Mouse (Mus musculus) kidney, embryonic 15.5 days (tissue): ENCODE data around the gene S100a3. TPM values are rescaled to one million over a fixed set of nuclear protein-coding genes. Genes with fewer than 3 reads are reported as not detected.

Source experiments
- ATAC-seq: fragments of 200-750 bp; cut with Nextera tagmentation; replicated peaks from 2 replicates; pipeline ENCODE4 v1.8.0; 2017; ENCODE audit warnings: moderate TSS enrichment; ENCODE audit not compliant: low FRiP score
- H3K27ac ChIP-seq: fragments of 300-500 bp; sonication (generic); 2 replicates; pipeline ENCODE4 v1.5.1; 2015; ENCODE audit warnings: mild to moderate bottlenecking, inconsistent platforms
- H3K27me3 ChIP-seq: fragments of 300-500 bp; sonication (generic); 2 replicates; pipeline ENCODE4 v1.6.1; 2015; ENCODE audit warnings: inconsistent platforms
- H3K36me3 ChIP-seq: fragments of 300-500 bp; sonication (generic); 2 replicates; pipeline ENCODE4 v1.6.1; 2015; ENCODE audit warnings: inconsistent platforms
- H3K4me1 ChIP-seq: fragments of 300-500 bp; sonication (generic); 2 replicates; pipeline ENCODE4 v1.6.1; 2015; ENCODE audit warnings: inconsistent platforms
- H3K4me2 ChIP-seq: fragments of 300-500 bp; sonication (generic); 2 replicates; pipeline ENCODE4 v1.6.1; 2015; ENCODE audit warnings: moderate library complexity, mild to moderate bottlenecking, inconsistent platforms
- H3K4me3 ChIP-seq: fragments of 300-500 bp; sonication (generic); replicated peaks from 2 replicates; pipeline ENCODE4 v1.5.1; 2015; ENCODE audit warnings: mild to moderate bottlenecking, inconsistent platforms
- H3K9ac ChIP-seq: fragments of 300-500 bp; sonication (generic); 2 replicates; pipeline ENCODE4 v1.6.1; 2015; ENCODE audit warnings: mild to moderate bottlenecking, inconsistent platforms
- H3K9me3 ChIP-seq: fragments of 300-500 bp; sonication (generic); replicated peaks from 2 replicates; pipeline ENCODE4 v1.6.1; 2016; ENCODE audit warnings: inconsistent platforms
- WGBS: fragments of 180-500 bp; shearing (Covaris S2); methylation state at CpG from one replicate; pipeline ENCODE4 v1.1.7; 2015; ENCODE audit warnings: mixed read lengths; 5-methylcytosine and 5-hydroxymethylcytosine counted together
- polyA plus RNA-seq: library from polyadenylated mRNA; unstranded; fragments of >200 nt; fragmentation: Nextera tagmentation; extraction: Ambion mirVana; gene quantifications from 2 replicates; pipeline ENCODE4 v1.2.1, GENCODE M21; 2015

S100a3 gene
- polyA plus RNA-seq, 1 experiment from 2014 or later: not detected

DNA sequence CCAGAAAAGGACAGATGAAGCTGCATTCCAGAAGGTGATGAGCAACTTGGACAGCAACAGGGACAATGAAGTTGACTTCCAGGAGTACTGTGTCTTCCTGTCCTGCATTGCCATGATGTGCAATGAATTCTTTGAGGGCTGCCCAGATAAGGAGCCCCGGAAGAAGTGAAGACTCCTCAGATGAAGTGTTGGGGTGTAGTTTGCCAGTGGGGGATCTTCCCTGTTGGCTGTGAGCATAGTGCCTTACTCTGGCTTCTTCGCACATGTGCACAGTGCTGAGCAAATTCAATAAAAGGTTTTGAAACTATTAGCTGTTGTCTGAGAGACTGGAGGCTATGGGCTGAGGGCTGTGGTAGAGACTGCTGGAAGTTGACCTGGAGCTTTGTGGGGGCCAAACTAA lies 45.4 kb downstream of the S100a3 start:
- 83% methylated on average over 2 of the region's 2 CpGs for WGBS
- H3K36me3 ChIP-seq: no peaks in the 10 kb centered on the region
- H3K4me3 ChIP-seq: no peak overlapping the region
- no peak overlapping the region for H3K9ac ChIP-seq
- H3K4me2 ChIP-seq: no peak overlapping the region
- H3K4me1 ChIP-seq: peaks cover 27% of the 10 kb centered on the region
- ATAC-seq: no peak
- peak overlapping the region; percentile 76 for H3K27ac ChIP-seq
- H3K9me3 ChIP-seq: no peaks in the 10 kb centered on the region
- H3K27me3 ChIP-seq: no peaks in the 10 kb centered on the region

DNA sequence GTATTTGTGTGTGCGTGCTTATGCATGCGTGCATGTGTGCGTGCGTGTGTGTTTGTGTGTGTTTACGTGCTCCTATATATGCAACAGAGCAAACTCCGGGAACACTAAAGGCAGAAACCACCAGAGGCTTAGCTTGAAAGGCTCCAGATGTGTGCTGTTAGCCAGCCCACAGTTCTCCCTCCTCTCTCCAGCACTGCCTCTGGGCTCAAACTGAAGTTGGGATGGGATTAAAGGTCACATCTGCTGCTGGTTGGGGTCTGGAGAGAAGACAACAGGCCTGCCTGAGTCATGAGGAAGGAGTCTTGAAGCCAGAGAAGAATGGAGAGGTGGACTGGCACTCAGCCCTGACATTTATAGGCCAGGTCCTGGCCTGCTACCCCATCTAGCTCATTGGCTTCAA lies 45.8 kb downstream of the S100a3 start:
- ATAC-seq: peak; percentile 44; the same call in 1 of the 2 replicates
- Histone ChIP-seq H3K4me2 (no peak overlapping the region), H3K4me1 (peaks cover 27% of the 10 kb centered on the region)

DNA sequence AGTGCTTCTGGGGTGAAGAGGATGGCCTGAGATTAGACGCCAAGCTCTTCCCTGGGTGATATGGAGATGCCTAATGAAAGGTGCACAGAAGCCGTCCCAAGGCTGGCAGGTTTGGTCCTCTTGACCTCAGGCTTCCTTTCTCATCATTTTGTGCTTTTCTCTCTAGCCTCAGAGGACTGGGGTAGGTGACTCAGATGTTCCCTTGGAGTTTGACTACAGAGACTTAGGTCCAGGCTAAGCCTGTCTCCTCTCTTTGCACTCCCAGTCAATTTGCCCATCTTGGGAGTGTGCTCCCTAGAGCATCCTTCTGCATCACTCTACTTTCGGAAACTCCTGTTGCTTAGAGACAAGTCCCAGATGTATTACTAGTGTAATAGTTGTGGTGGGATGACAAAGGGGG lies 47.0 kb downstream of the S100a3 start:
- H3K36me3 ChIP-seq: no peaks in the 10 kb centered on the region
- H3K27ac ChIP-seq: no peak overlapping the region
- WGBS: 78% methylated on average over 3 of the region's 3 CpGs
- no peak overlapping the region for H3K4me2 ChIP-seq
- H3K4me3 ChIP-seq: no peak overlapping the region
- no peak overlapping the region for H3K9ac ChIP-seq
- no peak for ATAC-seq
- no peaks in the 10 kb centered on the region for H3K27me3 ChIP-seq
- H3K4me1 ChIP-seq: peaks cover 35% of the 10 kb centered on the region
- H3K9me3 ChIP-seq: no peaks in the 10 kb centered on the region

More for the DNA sequence above, 45.8 kb downstream of the S100a3 start:
- Histone ChIP-seq H3K27ac (peak overlapping the region; percentile 76), H3K9me3 (no peaks in the 10 kb centered on the region), H3K4me3 (no peak overlapping the region), H3K27me3 (no peaks in the 10 kb centered on the region), H3K36me3 (no peaks in the 10 kb centered on the region), H3K9ac (no peak overlapping the region)
- 73% methylated on average over 6 of the region's 6 CpGs for WGBS

DNA sequence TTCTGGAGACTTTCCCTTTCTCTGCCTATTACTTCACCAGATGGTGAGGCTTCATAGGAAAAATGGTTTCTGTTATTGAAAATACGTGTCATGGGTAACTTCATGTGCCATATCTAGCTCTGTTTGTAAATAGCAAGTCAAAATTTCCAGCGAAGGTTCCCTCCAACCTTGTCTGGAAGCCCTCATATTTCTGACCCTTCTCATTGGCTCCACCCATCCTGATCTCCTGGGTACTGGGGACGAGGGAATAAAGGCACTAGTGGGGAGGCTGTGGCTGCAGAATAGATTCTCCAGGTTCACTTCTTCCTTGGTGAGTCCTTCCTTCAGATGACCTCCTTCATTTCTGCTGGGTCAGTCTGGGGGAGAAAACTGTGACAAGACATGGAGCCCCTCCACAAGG lies 47.8 kb downstream of the S100a3 start, which contains the start of gene S100a5:
S100a5 (plus strand) TSS at position 301 of the 400 bp plus-strand sequence.
- Histone ChIP-seq H3K27ac (no peak within 1 kb of the TSS), H3K27me3 (no peaks in the 10 kb centered on the region), H3K4me3 (no peak within 1 kb of the TSS), H3K9me3 (no peaks in the 10 kb centered on the region), H3K4me2 (no peak within 1 kb of the TSS), H3K4me1 (peaks cover 43% of the 10 kb centered on the region), H3K36me3 (no peaks in the 10 kb centered on the region), H3K9ac (no peak within 1 kb of the TSS)
- no peak for ATAC-seq
- WGBS: 68% methylated on average over 3 of the region's 3 CpGs

DNA sequence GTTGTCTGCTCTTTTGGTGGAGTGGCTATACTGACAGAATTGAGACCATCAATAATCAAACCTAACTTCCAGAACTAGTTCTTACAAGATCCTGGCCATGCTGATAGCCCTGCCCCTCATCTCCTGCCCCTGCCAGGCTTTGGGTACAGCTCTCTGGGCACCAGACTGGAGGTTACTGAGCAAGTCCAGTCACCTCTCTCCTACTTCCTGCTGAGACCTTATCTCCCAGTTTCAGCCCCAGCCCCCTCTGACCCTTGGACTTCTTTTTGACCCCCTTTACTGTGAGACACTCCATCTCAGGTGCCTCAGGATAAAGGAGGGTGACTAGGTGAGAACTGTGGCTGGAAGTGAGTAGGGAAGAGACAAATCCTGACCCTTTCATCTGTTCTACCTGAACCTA lies 48.7 kb downstream of the S100a3 start:
- no peak for ATAC-seq
- H3K27ac ChIP-seq: no peak overlapping the region

DNA sequence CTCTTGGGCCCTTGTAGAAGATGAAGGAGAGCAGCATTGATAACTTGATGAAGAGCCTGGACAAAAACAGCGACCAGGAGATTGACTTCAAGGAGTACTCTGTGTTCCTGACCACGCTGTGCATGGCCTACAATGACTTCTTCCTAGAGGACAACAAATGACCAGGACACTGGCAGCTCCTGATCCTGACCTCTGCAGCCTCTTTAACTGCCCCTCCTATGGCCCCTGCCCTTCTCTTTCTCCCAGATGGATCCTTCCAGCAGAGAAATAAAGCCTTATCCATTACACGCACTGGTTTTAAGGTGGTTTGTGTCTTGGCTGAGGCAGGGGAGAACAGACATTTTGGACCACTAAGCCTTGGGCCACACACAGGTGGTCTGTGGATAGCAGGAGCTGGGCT lies 51.1 kb downstream of the S100a3 start:
- Histone ChIP-seq H3K36me3 (no peaks in the 10 kb centered on the region), H3K27ac (no peak overlapping the region), H3K9ac (no peak overlapping the region), H3K9me3 (no peaks in the 10 kb centered on the region), H3K4me2 (no peak overlapping the region), H3K4me1 (peaks cover 40% of the 10 kb centered on the region), H3K27me3 (no peaks in the 10 kb centered on the region), H3K4me3 (no peak overlapping the region)
- 88% methylated on average over 3 of the region's 3 CpGs for WGBS
- no peak for ATAC-seq

More for the DNA sequence above, 48.7 kb downstream of the S100a3 start:
- Histone ChIP-seq H3K27me3 (no peaks in the 10 kb centered on the region), H3K9me3 (no peaks in the 10 kb centered on the region), H3K9ac (no peak overlapping the region), H3K4me2 (no peak overlapping the region), H3K4me3 (no peak overlapping the region), H3K4me1 (peaks cover 43% of the 10 kb centered on the region), H3K36me3 (no peaks in the 10 kb centered on the region)

DNA sequence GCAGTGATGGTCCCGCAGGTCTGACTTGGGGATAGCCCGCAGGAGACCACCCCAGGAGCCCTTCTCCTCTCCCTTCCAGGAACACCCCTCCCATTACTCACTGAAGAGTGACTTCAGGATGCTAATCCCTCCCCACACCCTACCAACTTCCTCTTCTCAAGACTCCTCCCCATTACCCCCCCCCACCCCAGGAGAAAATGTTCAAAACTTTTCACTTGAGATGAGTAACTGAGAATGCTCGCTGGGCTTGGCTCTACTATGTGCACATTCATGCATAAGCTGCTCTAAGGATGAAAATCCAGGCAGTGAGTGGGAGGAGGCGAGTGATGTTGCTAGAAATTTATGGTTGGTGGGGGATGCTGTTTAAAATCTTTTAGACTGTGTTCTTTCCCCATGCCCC lies 51.7 kb downstream of the S100a3 start:
- 51% methylated on average over 4 of the region's 4 CpGs for WGBS
- H3K4me1 ChIP-seq: peaks cover 40% of the 10 kb centered on the region
- no peaks in the 10 kb centered on the region for H3K27me3 ChIP-seq
- H3K27ac ChIP-seq: no peak overlapping the region
- H3K4me2 ChIP-seq: no peak overlapping the region
- no peaks in the 10 kb centered on the region for H3K36me3 ChIP-seq
- H3K9me3 ChIP-seq: no peaks in the 10 kb centered on the region
- no peak overlapping the region for H3K4me3 ChIP-seq
- H3K9ac ChIP-seq: no peak overlapping the region
- ATAC-seq: no peak

DNA sequence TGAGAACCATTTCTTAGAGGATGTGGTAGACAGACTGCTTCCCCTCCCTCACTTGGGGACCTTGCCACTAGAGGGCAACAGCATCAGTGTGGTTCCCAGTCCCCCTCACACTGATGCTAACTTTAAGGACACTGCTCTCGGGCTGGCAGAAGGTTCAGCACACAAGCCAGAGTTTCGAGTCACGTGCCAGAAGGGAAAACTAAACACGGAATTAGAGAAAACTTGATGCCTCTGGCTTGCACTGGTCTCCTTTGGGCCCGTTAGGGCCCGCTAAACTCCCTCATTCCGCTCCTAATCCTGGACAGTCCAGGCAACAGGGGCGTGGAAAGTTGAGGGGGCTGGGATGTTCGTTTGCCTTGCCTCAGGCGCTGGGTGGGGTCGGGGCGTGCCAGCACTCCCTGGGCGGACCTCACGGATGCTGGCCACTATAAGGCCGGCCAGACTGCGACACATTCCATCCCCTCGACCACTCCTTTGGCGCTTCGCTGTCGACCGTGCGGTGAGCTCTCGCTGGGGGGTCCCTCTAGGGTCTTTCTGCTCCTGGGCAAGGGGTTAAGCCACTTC lies 52.4 kb downstream of the S100a3 start, which contains the start of gene S100a6:
S100a6 (plus strand) TSS at position 155 of the 564 bp plus-strand sequence.
- Histone ChIP-seq H3K27me3 (no peaks in the 10 kb centered on the region), H3K4me1 (peaks cover 40% of the 10 kb centered on the region), H3K9me3 (no peaks in the 10 kb centered on the region), H3K4me2 (peak within 1 kb of the TSS; percentile 70), H3K36me3 (no peaks in the 10 kb centered on the region), H3K9ac (peak within 1 kb of the TSS; percentile 25; the same call in 1 of the 2 replicates), H3K27ac (0 out of 2 replicates have a peak within 1 kb of the TSS, but pooled peaks have one; percentile 27), H3K4me3 (peak within 1 kb of the TSS; percentile 41)
- WGBS: 1% methylated on average over 23 of the region's 23 CpGs
- ATAC-seq: peak; percentile 81

DNA sequence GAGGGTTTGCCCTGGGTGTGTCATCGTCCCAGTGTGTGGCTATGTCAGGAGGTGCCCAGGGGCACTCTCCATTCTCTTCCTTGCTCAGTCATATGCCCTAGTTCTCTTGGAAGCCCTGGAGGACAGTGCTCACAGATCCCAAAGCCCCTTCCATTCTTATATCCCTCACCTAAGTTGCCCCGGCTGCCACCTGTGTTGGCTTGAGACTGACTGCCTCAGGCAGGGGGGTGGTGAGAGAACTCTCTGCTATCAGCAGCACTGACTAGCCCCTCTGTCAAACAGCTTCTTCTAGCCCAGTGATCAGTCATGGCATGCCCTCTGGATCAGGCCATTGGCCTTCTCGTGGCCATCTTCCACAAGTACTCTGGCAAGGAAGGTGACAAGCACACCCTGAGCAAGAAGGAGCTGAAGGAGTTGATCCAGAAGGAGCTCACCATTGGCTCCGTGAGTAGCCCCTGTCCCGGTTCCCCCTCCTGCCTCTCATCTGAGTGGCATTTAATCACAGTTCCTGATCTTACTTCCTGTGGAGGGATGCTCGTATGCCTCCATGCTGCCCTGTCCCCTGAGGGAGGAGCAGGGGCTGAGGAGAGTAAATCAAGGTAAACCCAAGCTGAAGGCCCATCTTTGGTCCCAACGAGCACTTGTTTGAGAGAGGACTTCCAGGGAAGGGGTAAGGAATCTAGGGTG lies 53.2 kb downstream of the S100a3 start:
- peaks cover 40% of the 10 kb centered on the region for H3K4me1 ChIP-seq
- peak overlapping the region; percentile 70 for H3K4me2 ChIP-seq
- H3K36me3 ChIP-seq: no peaks in the 10 kb centered on the region
- WGBS: 56% methylated on average over 7 of the region's 7 CpGs
- peak overlapping the region; percentile 41 for H3K4me3 ChIP-seq
- no peaks in the 10 kb centered on the region for H3K27me3 ChIP-seq
- H3K9ac ChIP-seq: peak overlapping the region; percentile 25; the same call in 1 of the 2 replicates
- no peak for ATAC-seq
- no peaks in the 10 kb centered on the region for H3K9me3 ChIP-seq
- H3K27ac ChIP-seq: 0 out of 2 replicates have a peak overlapping the region, but pooled peaks have one; percentile 27

DNA sequence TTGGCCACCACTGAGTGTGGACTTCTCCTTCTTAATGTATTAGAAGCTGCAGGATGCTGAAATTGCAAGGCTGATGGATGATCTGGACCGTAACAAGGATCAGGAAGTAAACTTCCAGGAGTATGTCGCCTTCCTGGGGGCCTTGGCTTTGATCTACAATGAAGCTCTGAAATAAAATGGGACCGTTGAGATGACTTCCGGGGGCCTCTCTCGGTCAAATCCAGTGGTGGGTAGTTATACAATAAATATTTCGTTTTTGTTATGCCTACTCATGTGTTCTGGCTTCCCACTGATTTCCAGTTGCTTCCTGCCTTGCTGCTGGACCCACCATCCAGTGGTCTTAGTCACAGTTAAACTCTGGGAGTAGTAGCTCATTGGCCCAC lies 53.8 kb downstream of the S100a3 start:
- Histone ChIP-seq H3K4me3 (peak overlapping the region; percentile 41; the same call in 1 of the 2 replicates), H3K4me1 (peaks cover 40% of the 10 kb centered on the region), H3K9me3 (no peaks in the 10 kb centered on the region), H3K9ac (no peak overlapping the region), H3K4me2 (peak overlapping the region; percentile 70), H3K27ac (no peak overlapping the region), H3K36me3 (no peaks in the 10 kb centered on the region), H3K27me3 (no peaks in the 10 kb centered on the region)
- ATAC-seq: no peak
- WGBS: 79% methylated on average over 6 of the region's 6 CpGs

DNA sequence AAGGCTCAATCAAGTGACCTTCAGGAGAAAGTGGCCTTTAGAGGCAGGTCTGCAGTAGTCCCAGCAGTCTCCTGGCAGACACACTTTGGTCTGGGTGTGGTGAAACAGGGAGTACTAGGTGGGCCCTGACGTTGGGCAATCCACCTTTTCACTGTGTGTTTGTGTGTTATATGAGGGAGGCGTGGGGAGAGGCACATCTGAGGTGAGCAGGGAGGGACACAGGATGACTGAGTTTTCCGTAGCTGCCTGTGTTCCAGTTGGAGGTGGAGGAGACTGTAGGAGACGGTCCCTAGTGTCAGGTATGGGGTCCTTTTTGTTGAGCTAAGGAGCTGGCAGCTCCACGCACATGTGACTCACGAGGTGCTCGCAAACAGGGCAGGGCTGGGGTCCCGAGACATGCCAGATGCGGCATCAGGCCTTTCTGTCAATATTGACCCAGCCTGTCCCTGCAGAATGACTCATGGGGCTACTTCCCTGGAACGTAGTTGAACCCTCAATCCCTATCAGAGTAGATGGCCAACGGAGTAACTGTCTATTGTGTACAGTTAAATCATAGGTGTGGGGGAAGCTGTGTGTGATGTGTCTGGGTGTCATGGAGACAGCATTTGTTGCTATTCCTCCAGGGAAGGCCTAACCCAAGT lies 54.4 kb downstream of the S100a3 start:
- Histone ChIP-seq H3K36me3 (no peaks in the 10 kb centered on the region), H3K27me3 (no peaks in the 10 kb centered on the region), H3K4me1 (peaks cover 40% of the 10 kb centered on the region), H3K4me3 (no peak overlapping the region), H3K4me2 (peak overlapping the region; percentile 20), H3K9ac (no peak overlapping the region), H3K9me3 (no peaks in the 10 kb centered on the region), H3K27ac (no peak overlapping the region)
- 79% methylated on average over 11 of the region's 11 CpGs for WGBS
- no peak for ATAC-seq

DNA sequence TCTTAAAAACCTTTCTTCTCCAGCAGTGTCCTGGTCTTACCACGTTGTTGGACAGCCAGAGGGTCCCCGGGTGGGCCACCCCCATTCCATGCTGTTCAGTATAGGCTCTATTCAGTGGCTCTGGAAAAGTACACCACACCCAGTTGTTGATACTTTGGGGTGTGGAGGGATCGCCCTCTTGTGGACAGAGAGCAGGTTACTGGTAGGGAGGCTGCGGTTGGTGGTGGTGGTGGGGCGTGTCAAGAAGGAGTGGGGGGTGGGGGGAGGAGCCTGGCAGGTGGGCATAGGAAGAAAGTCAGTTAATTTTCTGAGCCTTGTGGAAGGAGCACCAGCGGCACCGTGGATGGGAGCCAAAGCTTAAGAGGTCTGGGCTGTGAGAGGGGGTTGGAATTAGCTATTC lies 55.0 kb downstream of the S100a3 start:
- Histone ChIP-seq H3K4me1 (peaks cover 40% of the 10 kb centered on the region), H3K36me3 (no peaks in the 10 kb centered on the region), H3K27me3 (no peaks in the 10 kb centered on the region), H3K27ac (no peak overlapping the region), H3K4me3 (no peak overlapping the region), H3K9me3 (no peaks in the 10 kb centered on the region), H3K9ac (no peak overlapping the region), H3K4me2 (peak overlapping the region; percentile 20; the same call in 1 of the 2 replicates)
- ATAC-seq: peak; percentile 65
- WGBS: 9% methylated on average over 7 of the region's 7 CpGs
